9 mouse cellular contexts compared by ENCODE assay signal in genomic region chr9:97847873-97848838, GRCm38 (mm10).
A peak's percentile ranks its signal among the peaks of the same experiment; 100 is the strongest.
DNase-seq lines count a peak whose midpoint lies in the region; ATAC-seq lines count a peak whose summit lies in the region.
"Had no signal": no experiment of that assay in that cellular context is flagged by ENCODE, and none has a peak within 500 bp of the region (broad histone marks: within the 10 kb centered on the region; RNA-seq: fewer than 3 reads in every experiment).

No protein-coding gene starts in this region.

- H3K27me3 ChIP-seq in hindbrain, embryonic 14.5 days (ENCODE audit: control insufficient read depth, insufficient read depth, low read length): no peaks in the 10 kb centered on the region
- H3K27me3 ChIP-seq in hindbrain, embryonic 10.5 days (ENCODE audit: insufficient read depth, poor library complexity, severe bottlenecking): no peaks in the 10 kb centered on the region
- no peaks in the 10 kb centered on the region for H3K27me3 ChIP-seq in neural tube, embryonic 13.5 days
- H3K27me3 ChIP-seq: embryonic facial prominence, embryonic 15.5 days had no signal

- H3K4me1 ChIP-seq in hindbrain, embryonic 14.5 days (replicated peaks; ENCODE audit: control insufficient read depth, insufficient read depth, low read length): no peaks in the 10 kb centered on the region
- H3K4me1 ChIP-seq in hindbrain, embryonic 10.5 days (replicated peaks): no peaks in the 10 kb centered on the region
- H3K4me1 ChIP-seq in neural tube, embryonic 13.5 days (replicated peaks): peaks cover 14% of the 10 kb centered on the region

- H3K36me3 ChIP-seq in hindbrain, embryonic 14.5 days (replicated peaks; ENCODE audit: control insufficient read depth, insufficient read depth): no peaks in the 10 kb centered on the region
- H3K36me3 ChIP-seq in hindbrain, embryonic 10.5 days: no peaks in the 10 kb centered on the region
- H3K36me3 ChIP-seq in neural tube, embryonic 13.5 days: no peaks in the 10 kb centered on the region
- H3K36me3 ChIP-seq: embryonic facial prominence, embryonic 15.5 days had no signal

- H3K9me3 ChIP-seq in hindbrain, embryonic 14.5 days (ENCODE audit: control insufficient read depth, low read length): no peaks in the 10 kb centered on the region
- no peaks in the 10 kb centered on the region for H3K9me3 ChIP-seq in hindbrain, embryonic 10.5 days
- no peaks in the 10 kb centered on the region for H3K9me3 ChIP-seq in neural tube, embryonic 13.5 days
- H3K9me3 ChIP-seq: embryonic facial prominence, embryonic 15.5 days had no signal

- WGBS in hindbrain, embryonic 14.5 days: 68% methylated on average over 12 of the region's 12 CpGs
- WGBS in hindbrain, embryonic 10.5 days: 89% methylated on average over 12 of the region's 12 CpGs
- 61% methylated on average over 12 of the region's 12 CpGs for WGBS in neural tube, embryonic 13.5 days

- peak overlapping the region; percentile 48 for H3K27ac ChIP-seq in hindbrain, embryonic 14.5 days
- H3K27ac ChIP-seq in hindbrain, embryonic 10.5 days: no peak overlapping the region
- peak overlapping the region; percentile 20; the same call in 1 of the 2 replicates for H3K27ac ChIP-seq in neural tube, embryonic 13.5 days (replicated peaks)
- H3K27ac ChIP-seq: embryonic facial prominence, embryonic 15.5 days had no signal

- no peak overlapping the region for H3K4me3 ChIP-seq in hindbrain, embryonic 14.5 days (replicated peaks; ENCODE audit: low read length)
- no peak overlapping the region for H3K4me3 ChIP-seq in hindbrain, embryonic 10.5 days
- no peak overlapping the region for H3K4me3 ChIP-seq in neural tube, embryonic 13.5 days
- H3K4me3 ChIP-seq: embryonic facial prominence, embryonic 15.5 days had no signal

- no peak overlapping the region for H3K9ac ChIP-seq in hindbrain, embryonic 14.5 days
- no peak overlapping the region for H3K9ac ChIP-seq in neural tube, embryonic 13.5 days
- H3K9ac ChIP-seq: embryonic facial prominence, embryonic 15.5 days had no signal

- DNase-seq in hindbrain, embryonic 14.5 days (ENCODE audit: low spot score): no peak
- no peak for DNase-seq in hindbrain, embryonic 10.5 days (ENCODE audit: low spot score)
- DNase-seq in neural tube, embryonic 10.5 days (ENCODE audit: extremely low spot score, low spot score): no peak
- DNase-seq in heart, postnatal 10 days: peak; percentile 18 to 36
- peak; percentile 50 for DNase-seq in telencephalon, adult 2 months (ENCODE audit: low read depth, low spot score)
- no peak for DNase-seq in spleen, adult 18-20 months
- DNase-seq: thymus, postnatal 36 days had no signal

- intact Hi-C loops in heart, postnatal 10 days (cut with DNase I): no loop called here

- H3K4me2 ChIP-seq in hindbrain, embryonic 14.5 days (replicated peaks): no peak overlapping the region
- 0 out of 2 replicates have a peak overlapping the region, but pooled peaks have one; percentile 2 for H3K4me2 ChIP-seq in neural tube, embryonic 13.5 days
- H3K4me2 ChIP-seq: embryonic facial prominence, embryonic 15.5 days had no signal

- no peak for ATAC-seq in hindbrain, embryonic 14.5 days (ENCODE audit: low FRiP score)
- ATAC-seq in neural tube, embryonic 13.5 days (ENCODE audit: low read depth): peak; percentile 50; the same call in 1 of the 2 replicates

Comparison
In these comparisons a context has a peak if more than half of its experiments do, and no peak if none do; other contexts are left out.
1. DNase-seq: peak in heart, postnatal 10 days (2 of 2) and telencephalon, adult 2 months (single experiment); none in hindbrain, embryonic 14.5 days (single experiment), hindbrain, embryonic 10.5 days (single experiment), neural tube, embryonic 10.5 days (single experiment) and spleen, adult 18-20 months (0 of 2).